Mouse (Mus musculus): ENCODE results near the gene Il21r. TPM values are rescaled to one million over a fixed set of nuclear protein-coding genes. Genes with fewer than 3 reads are reported as not detected.

The Il21r gene
- total and polyA plus RNA-seq, 3 experiments, result 103 to 252 (median 142) TPM

DNA sequence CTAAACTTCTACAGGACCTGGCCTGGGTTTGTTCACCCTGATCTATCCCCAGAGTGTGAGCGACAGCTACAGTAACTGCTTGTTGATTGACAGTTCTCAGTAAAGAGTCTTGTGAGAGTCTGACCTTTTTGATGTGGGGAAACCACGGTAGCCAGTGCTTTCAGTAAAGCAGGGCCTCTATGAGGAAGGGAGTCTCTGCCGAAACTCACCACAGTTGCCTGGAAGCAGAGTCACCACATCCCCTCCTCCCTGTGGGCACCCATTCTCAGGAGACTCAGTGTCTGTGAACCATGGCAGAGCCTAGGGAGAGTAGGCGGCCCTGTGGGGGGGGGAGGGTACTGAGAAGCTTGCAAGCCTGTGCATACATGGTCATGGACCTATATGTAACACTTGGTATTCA lies 14.5 kb upstream of the Il21r start (continued):
- no peak for TF ChIP-seq GABPA (IDR thresholded peaks at IDR 0.05; ENCODE audit: insufficient replicate concordance, low read depth, low read length)
- no peak for TF ChIP-seq CTCF (conservative IDR thresholded peaks at IDR 0.05 in 1 of 2, IDR thresholded peaks at IDR 0.05 in 1 of 2; ENCODE audit: low read depth in 2 of 2, low read length in 2 of 2)
- TF ChIP-seq JUN (IDR thresholded peaks at IDR 0.05; ENCODE audit: insufficient read depth, low read depth, low read length), result no peak
- TF ChIP-seq ZNF384 (IDR thresholded peaks at IDR 0.05; ENCODE audit: low read depth, low read length), result no peak
- TF ChIP-seq SIN3A (IDR thresholded peaks at IDR 0.05; ENCODE audit: low read length), result peak; percentile 86; the same call in 1 of the 2 replicates
- TF ChIP-seq MAFK (IDR thresholded peaks at IDR 0.05; ENCODE audit: insufficient replicate concordance, low read length), result peak; percentile 77; the same call in 1 of the 2 replicates
- TF ChIP-seq KAT2A (IDR thresholded peaks at IDR 0.05; ENCODE audit: insufficient replicate concordance, low read length), result 0 out of 2 replicates have a peak, but pooled peaks have one; percentile 26
- TF ChIP-seq BHLHE40 (IDR thresholded peaks at IDR 0.05; ENCODE audit: low read depth, low read length), result peak; percentile 91
- peak; percentile 63 for TF ChIP-seq MEF2A (IDR thresholded peaks at IDR 0.05; ENCODE audit: borderline replicate concordance, low read depth, low read length)

DNA sequence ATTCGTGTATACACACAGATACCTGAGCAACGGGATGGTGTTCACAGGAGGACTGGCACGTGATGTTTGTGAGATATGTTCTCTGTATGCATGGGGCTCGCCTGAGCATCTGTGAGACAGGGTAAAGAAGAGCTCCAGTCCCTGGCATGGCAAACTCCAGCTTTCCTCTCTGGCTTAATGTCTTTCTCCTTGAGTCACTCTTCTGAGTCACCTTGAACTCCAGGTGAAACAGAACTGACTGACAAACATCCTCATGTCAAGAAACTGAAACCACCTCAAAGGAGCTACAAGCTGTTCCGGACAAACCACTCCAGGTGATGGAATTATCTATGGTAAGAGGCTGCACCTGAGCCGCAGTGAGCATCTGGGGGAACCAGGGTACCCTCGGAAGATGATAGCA lies 13.3 kb upstream of the Il21r start:
- H3K4me1 ChIP-seq (ENCODE audit: control insufficient read depth in 1 of 2, insufficient read depth in 2 of 2), result peaks cover 57 to 59% of the 10 kb centered on the region in 2 experiments
- H3K4me2 ChIP-seq (ENCODE audit: insufficient read depth, low read depth, poor library complexity, severe bottlenecking), result no peak overlapping the region
- in situ Hi-C loops (cut with MboI; ENCODE audit: low pct_ligation_motif_present, low pct_unique_long_range_greater_than_20kb, low sequenced_read_pairs), result no loop called here
- H3K79me2 ChIP-seq (replicated peaks; ENCODE audit: control insufficient read depth, extremely low read depth, insufficient read depth, poor library complexity, severe bottlenecking), result no peaks in the 10 kb centered on the region
- peaks cover 4% of the 10 kb centered on the region for H3K9me3 ChIP-seq (replicated peaks; ENCODE audit: low read length)
- DNase-seq (ENCODE audit: extremely low read depth), result no peak
- H3K4me3 ChIP-seq (replicated peaks in 1 of 3; ENCODE audit: low read depth in 2 of 3, low read length in 2 of 3, poor library complexity in 1 of 3), result no peak overlapping the region
- H3K27me3 ChIP-seq (replicated peaks), result no peaks in the 10 kb centered on the region
- no peak overlapping the region for H3K27ac ChIP-seq (ENCODE audit: insufficient read depth, low read depth)
- peaks cover 0 to 4% of the 10 kb centered on the region in 2 experiments for H3K36me3 ChIP-seq (replicated peaks in 1 of 2; ENCODE audit: control insufficient read depth in 1 of 2, insufficient read depth in 1 of 2, low read length in 1 of 2)
- no peak overlapping the region for H3K9ac ChIP-seq (ENCODE audit: insufficient read depth, low read depth)
- TF ChIP-seq ETS1 (conservative IDR thresholded peaks at IDR 0.05; ENCODE audit: low read depth, low read length) (peak; percentile 21; the same call in 1 of the 2 replicates), USF2 (conservative IDR thresholded peaks at IDR 0.05; ENCODE audit: low read depth, low read length) (no peak), GABPA (IDR thresholded peaks at IDR 0.05; ENCODE audit: insufficient replicate concordance, low read depth, low read length) (no peak), BHLHE40 (IDR thresholded peaks at IDR 0.05; ENCODE audit: low read depth, low read length) (peak; percentile 39; the same call in 1 of the 2 replicates)
- dilution Hi-C loops (cut with MboI; ENCODE audit: extremely low pct_ligation_motif_present, extremely low pct_unique_long_range_greater_than_20kb, low sequenced_read_pairs), result no loop called here

DNA sequence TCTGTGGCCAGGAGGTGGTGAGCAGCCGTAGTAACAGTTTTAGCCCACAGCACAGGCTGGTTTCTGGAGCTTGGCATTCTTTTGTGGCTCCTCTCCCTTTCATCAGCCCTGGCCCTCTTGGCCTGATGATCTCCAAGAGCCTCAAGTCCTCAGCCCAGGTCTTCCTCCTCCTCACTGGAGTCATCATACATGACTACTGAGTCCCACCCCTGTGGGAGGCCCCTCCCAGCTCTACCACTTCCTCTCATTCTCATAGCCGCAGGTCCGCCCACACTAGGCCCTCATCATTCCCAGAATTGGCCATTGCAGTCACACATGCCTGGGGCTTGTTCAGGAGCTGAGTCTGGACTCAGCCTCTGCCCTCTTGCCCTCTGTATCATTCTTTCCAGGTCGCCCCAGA lies 9.4 kb upstream of the Il21r start:
- peak overlapping the region; percentile 26; the same call in 1 of the 2 replicates for H3K27ac ChIP-seq (ENCODE audit: insufficient read depth, low read depth)
- no peaks in the 10 kb centered on the region for H3K36me3 ChIP-seq (replicated peaks in 1 of 2; ENCODE audit: control insufficient read depth in 1 of 2, insufficient read depth in 1 of 2, low read length in 1 of 2)
- peak overlapping the region in 1 of 3 experiments; percentile 0 for H3K4me3 ChIP-seq (replicated peaks in 1 of 3; ENCODE audit: low read depth in 2 of 3, low read length in 2 of 3, poor library complexity in 1 of 3)
- peak; percentile 63 for DNase-seq (ENCODE audit: extremely low read depth)
- peak overlapping the region; percentile 45; the same call in 1 of the 2 replicates for H3K4me2 ChIP-seq (ENCODE audit: insufficient read depth, low read depth, poor library complexity, severe bottlenecking)
- dilution Hi-C loops (cut with MboI; ENCODE audit: extremely low pct_ligation_motif_present, extremely low pct_unique_long_range_greater_than_20kb, low sequenced_read_pairs), result no loop called here
- peaks cover 45 to 77% of the 10 kb centered on the region in 2 experiments for H3K4me1 ChIP-seq (ENCODE audit: control insufficient read depth in 1 of 2, insufficient read depth in 2 of 2)
- no peaks in the 10 kb centered on the region for H3K27me3 ChIP-seq (replicated peaks)
- no peaks in the 10 kb centered on the region for H3K9me3 ChIP-seq (replicated peaks; ENCODE audit: low read length)
- no peaks in the 10 kb centered on the region for H3K79me2 ChIP-seq (replicated peaks; ENCODE audit: control insufficient read depth, extremely low read depth, insufficient read depth, poor library complexity, severe bottlenecking)
- H3K9ac ChIP-seq (ENCODE audit: insufficient read depth, low read depth), result no peak overlapping the region
- in situ Hi-C loops (cut with MboI; ENCODE audit: low pct_ligation_motif_present, low pct_unique_long_range_greater_than_20kb, low sequenced_read_pairs), result no loop called here
- TF ChIP-seq ZC3H11A (IDR thresholded peaks at IDR 0.05; ENCODE audit: low read depth, low read length), result no peak
- no peak for TF ChIP-seq JUN (IDR thresholded peaks at IDR 0.05; ENCODE audit: insufficient read depth, low read depth, low read length)
- TF ChIP-seq POLR2AphosphoS2 (IDR thresholded peaks at IDR 0.05; ENCODE audit: low read depth, low read length), result no peak
- no peak for TF ChIP-seq MAFK (IDR thresholded peaks at IDR 0.05; ENCODE audit: insufficient replicate concordance, low read length)
- peak; percentile 48; the same call in 1 of the 2 replicates for TF ChIP-seq ZMIZ1 (IDR thresholded peaks at IDR 0.05; ENCODE audit: low read depth, low read length)
- peak; percentile 62 for TF ChIP-seq NELFE (IDR thresholded peaks at IDR 0.05; ENCODE audit: low read depth, low read length)
- no peak for TF ChIP-seq UBTF (IDR thresholded peaks at IDR 0.05; ENCODE audit: low read depth, low read length)
- TF ChIP-seq SMC3 (IDR thresholded peaks at IDR 0.05; ENCODE audit: low read depth, low read length), result no peak
- no peak for TF ChIP-seq ZNF384 (IDR thresholded peaks at IDR 0.05; ENCODE audit: low read depth, low read length)
- TF ChIP-seq ELF1 (IDR thresholded peaks at IDR 0.05; ENCODE audit: low read depth, low read length), result peak; percentile 52
- no peak; the same call in 1 of the 2 replicates for TF ChIP-seq CHD1 (IDR thresholded peaks at IDR 0.05; ENCODE audit: low read depth, low read length)
- TF ChIP-seq BHLHE40 (IDR thresholded peaks at IDR 0.05; ENCODE audit: low read depth, low read length), result peak; percentile 32; the same call in 1 of the 2 replicates
- peak; percentile 48; the same call in 1 of the 2 replicates for TF ChIP-seq MEF2A (IDR thresholded peaks at IDR 0.05; ENCODE audit: borderline replicate concordance, low read depth, low read length)
- no peak for TF ChIP-seq CHD2 (IDR thresholded peaks at IDR 0.05; ENCODE audit: low read length)
- no peak; the same call in 1 of the 2 replicates for TF ChIP-seq HCFC1 (IDR thresholded peaks at IDR 0.05; ENCODE audit: low read depth, low read length)
- no peak for TF ChIP-seq MAX (IDR thresholded peaks at IDR 0.05; ENCODE audit: low read length)
- no peak for TF ChIP-seq RAD21 (IDR thresholded peaks at IDR 0.05; ENCODE audit: low read depth, low read length)
- TF ChIP-seq JUND (conservative IDR thresholded peaks at IDR 0.05; ENCODE audit: low read depth, low read length), result no peak
- TF ChIP-seq ETS1 (conservative IDR thresholded peaks at IDR 0.05; ENCODE audit: low read depth, low read length), result peak; percentile 43
- no peak for TF ChIP-seq PAX5 (IDR thresholded peaks at IDR 0.05; ENCODE audit: low read length)
- no peak for TF ChIP-seq MXI1 (IDR thresholded peaks at IDR 0.05; ENCODE audit: low read depth, low read length)
- TF ChIP-seq USF2 (conservative IDR thresholded peaks at IDR 0.05; ENCODE audit: low read depth, low read length), result no peak
- no peak for TF ChIP-seq ZKSCAN1 (IDR thresholded peaks at IDR 0.05; ENCODE audit: borderline replicate concordance, low read depth, low read length)
- TF ChIP-seq E2F4 (IDR thresholded peaks at IDR 0.05; ENCODE audit: insufficient replicate concordance, low read depth, low read length), result no peak
